Mouse (Mus musculus) frontal cortex, postnatal 14 days (tissue): Measurements from ENCODE around the gene Brd3os.
A peak's percentile ranks its signal among the peaks of the same experiment; 100 is the strongest.

Source experiments
- DNase-seq, 2 experiments: peaks; one replicate each; pipeline ENCODE4 v3.0.0; 2022; ENCODE audit warnings: low spot score in 2 of 2

The Brd3os gene

GRCm38 (mm10) chr2:27441767-27442707 lies at the start of gene Brd3os:
TSS of gene Brd3os (plus strand) at chr2:27442324.
- DNase-seq = peak; percentile 92

- DNase-seq = no peak
Observed at GRCm38 (mm10) chr2:27394158-27394832, 47.8 kb upstream of the Brd3os start.

DNA sequence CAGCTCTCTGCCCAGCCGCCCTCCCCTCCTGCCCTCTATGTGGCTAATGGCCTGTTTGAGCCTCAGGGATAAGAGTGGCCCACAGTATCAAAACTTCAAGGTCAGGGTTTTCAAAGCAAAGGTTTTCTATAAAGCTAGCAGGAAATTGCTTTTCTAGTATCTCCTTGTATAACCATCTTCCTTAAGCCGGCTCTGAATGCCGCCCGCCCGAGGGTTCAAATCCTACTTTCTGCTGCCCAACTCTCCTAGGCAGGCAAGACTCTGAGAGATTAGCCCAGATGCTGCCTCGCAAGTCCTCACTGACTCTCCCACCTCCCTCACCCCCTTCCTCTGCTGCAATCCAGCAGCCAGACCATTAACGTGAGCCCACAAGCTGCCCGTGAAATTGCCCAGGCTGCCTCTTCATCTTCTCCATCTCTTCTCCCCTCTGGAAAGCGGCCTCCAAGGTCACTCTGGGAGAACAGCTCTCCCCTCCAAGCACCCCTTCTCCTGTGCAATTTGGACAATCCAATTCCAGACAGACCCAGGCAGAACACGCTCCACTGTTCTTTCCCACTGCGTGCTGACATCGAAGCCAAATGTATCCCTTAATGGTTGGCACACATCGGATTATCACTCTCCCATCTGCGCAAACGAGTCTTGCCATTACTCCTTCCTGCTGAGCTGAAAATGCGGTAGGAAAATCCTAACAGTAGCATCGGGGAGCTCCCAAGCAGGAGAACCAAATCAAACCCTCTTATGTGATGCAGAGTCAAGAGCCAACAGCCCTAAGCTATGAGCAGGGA lies 45.3 kb upstream of the Brd3os start:
- no peak for DNase-seq

DNA sequence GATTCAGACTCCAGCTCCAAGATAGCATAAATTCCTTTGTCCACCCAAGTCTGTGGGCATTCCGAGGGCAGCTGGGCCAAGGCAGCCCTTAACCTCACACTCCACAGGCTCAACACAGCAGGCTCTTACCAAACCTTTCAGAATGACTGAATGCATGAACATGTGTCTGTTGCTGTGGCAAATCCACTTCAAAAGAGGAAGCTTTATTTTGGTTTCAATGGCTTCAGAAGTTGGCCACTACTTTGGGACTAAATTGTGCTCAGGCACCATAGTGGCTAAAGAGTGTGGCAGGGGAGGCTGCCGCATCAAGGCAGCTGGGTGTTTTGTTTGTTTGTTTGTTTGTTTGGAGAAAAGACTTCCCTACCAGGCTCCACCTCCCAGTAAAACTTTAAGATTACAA lies 42.0 kb upstream of the Brd3os start:
- no peak for DNase-seq

GRCm38 (mm10) chr2:27401544-27401943 lies 40.6 kb upstream of the Brd3os start:
- no peak for DNase-seq

DNA sequence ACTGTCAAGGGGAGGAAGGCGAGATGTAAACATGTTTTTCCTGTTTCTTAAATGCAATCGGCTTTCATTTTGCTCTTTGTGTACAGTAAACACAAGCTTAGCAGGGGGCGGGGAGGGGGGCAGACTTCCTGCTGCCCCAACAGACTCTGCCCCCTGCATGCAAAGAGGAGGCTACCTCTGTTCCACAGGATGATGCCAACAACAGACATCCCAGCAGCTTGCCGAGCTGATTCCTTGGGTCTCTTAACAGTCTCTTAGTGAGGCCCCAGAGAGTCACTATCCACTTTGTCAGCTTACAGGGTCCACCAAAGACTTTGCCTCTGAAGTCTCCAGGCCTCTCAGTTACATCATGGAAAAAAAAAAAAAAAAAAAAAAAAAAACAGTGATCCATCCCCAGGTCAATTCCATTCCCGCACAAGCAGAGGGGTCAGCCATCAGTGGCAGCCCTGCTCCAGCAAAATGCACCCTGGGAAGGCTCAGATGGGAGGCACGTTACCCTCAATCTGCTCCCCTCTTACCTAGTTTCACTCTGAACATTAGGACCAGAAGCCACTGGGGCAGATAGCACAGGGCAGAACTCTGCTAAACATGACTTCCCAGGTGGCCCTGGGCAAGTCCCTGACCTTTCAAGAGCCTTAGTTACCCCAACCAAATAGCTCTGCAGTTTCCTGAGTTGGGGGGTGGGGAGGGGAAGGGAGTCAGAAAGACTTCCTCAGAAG lies 37.6 kb upstream of the Brd3os start:
- no peak for DNase-seq

GRCm38 (mm10) chr2:27405094-27405884 lies 36.8 kb upstream of the Brd3os start:
- no peak for DNase-seq

DNA sequence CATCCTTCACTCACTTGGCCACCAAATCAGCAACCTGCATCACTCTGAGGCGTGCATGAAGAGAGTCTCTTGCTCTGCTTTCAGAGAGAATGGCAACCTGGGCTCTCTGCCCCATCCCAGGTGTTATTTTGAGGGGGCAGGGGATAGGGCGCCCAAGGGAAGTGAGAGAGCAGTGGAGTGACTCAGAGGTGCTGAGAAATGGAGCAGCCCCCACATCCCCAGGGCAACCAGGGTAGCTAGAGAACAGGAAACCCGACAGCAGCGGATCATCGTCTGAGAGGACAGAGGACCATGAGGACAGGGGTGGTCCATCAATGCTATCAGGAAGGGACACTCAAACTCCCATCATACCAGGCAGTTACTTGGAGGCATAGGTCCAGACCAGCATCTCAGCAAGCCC lies 35.2 kb upstream of the Brd3os start:
- no peak for DNase-seq

DNA sequence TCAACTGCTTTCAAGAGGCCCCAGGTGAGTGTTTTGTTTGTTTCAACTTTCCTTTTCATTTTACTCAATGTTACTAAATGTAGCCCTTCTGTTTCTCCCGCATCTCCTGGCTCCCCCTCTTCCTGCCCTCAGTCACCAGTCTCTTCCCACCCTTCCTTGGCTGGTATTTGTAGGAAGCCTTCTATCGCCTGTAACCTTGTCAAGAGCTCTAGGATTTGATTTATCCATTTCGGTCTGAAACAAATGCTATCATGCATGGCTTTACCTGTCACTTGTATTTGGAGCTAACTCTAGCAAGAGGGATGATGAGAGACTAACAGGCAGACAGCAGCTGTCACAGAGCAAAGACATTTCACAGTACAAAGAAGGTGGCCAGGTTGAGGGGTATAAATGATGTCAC lies 33.9 kb upstream of the Brd3os start:
- DNase-seq = no peak

DNA sequence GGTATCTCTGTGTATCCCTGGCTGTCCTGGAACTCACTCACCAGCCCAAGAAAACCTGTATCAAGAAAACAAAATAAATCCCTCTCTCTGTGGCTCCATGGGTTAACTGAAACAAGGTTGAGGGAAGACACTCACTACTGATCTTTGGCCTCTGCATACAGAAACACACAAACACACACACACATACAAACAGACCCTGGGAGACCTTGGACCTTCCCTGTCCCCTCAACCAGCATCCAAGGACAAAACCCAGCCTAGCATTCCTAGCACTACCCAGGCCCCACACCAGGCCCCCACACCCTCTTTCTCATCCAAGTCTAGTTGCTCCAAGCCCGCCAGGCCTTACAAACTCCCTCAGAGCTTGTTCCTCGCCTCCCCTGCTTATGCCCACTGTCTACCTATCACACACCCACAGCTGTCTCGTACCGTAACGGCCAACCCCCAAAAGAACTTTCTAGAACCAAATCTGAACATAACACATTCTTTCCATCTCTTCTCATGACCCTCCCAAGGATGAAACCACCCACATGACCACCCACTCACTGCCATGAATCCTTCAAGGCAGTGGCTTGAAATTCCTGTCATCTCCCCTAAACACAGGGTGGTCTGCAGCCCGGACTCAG lies 31.5 kb upstream of the Brd3os start:
- DNase-seq = no peak

GRCm38 (mm10) chr2:27411688-27412174 lies 30.4 kb upstream of the Brd3os start:
- DNase-seq = no peak

DNA sequence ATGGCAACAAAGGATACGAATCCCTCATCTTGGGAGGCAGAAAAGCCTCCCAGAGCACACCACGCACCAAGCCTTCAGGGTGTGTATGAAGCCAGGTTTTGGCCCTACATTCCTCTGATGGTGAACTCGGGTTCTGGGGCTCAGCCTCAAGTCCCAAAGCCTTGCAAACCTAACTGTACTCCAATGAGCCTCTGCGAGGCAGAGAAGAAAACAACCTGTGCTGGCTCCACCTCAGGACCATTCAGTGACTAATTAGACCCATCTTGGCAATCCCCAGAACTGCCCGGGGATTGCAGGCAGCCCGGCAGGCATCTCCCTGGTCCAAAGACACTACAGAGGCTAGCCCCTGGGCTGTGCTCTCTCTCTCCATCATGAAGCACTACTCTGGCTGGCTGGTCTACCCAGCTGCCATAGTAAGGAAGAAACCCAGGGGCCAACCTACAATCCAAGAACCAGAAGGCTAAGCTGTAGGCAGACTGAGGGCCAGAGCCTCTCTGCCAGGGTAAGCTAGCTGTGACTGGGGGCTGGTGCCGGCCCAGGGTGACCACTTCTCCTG lies 29.8 kb upstream of the Brd3os start:
- no peak for DNase-seq

- DNase-seq = no peak
Observed at GRCm38 (mm10) chr2:27413582-27413935, 28.6 kb upstream of the Brd3os start.

GRCm38 (mm10) chr2:27413936-27414657 lies 28.0 kb upstream of the Brd3os start:
- no peak for DNase-seq

GRCm38 (mm10) chr2:27415060-27415783 lies 26.9 kb upstream of the Brd3os start:
- DNase-seq = no peak

DNA sequence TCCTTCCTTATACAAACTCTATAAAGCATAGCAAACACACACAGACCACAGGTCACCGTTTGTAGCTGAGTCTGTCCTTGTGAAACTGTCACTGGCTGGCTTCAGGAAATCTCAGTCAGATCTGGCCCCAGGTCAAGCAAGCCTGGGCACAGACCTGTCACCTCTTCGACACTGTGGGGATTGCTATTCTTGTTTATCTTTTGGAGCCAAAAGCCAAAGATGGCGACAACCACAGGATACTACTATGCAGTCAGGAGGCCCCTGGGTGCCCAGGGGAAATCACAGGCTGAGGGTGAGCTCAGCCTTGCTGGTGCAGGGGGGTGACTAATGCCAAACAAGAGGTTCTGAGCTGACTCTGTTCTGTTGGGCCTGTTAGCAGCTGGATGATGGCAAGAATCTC lies 25.7 kb upstream of the Brd3os start:
- no peak for DNase-seq

DNA sequence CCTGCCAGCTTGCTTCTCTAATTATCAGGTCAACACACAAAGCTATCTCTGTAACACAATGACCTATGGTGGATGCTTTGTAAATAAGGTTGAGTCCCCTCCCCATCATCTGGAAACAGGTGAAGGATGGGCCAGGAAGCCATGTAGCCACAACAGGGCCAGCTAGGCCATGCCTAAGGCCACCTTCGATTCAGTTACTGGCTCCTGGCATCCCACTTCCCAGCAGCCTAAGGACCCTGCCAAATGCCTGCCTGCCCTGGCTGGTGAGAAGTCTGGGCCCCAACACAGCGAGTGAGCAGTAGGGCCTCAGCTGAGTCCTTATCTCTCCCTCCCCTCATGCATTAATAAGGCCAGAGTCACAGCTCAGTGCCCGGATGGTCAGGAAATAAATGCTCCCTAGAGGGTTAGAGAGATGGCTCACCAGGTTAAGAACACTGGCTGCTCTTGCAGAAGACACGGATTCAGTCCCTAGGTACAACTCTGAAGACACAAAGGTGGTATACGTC lies 24.4 kb upstream of the Brd3os start:
- DNase-seq = no peak

- DNase-seq = no peak
Observed at GRCm38 (mm10) chr2:27418577-27419070, 23.5 kb upstream of the Brd3os start.
